Mouse (Mus musculus) testis, adult 2 months (tissue): ENCODE data around the gene Hmga2.
"Not testable (repeated sequence)": the region's sequence is repeated elsewhere in the genome, so short reads cannot be mapped to it uniquely, and the experiment has no call there.

Experiments
- CTCF ChIP-seq: fragments of 200-500 bp; IDR thresholded peaks from 2 replicates; pipeline ENCODE4 v1.5.1; 2012; ENCODE audit warnings: low read depth, mild to moderate bottlenecking, inconsistent platforms, low read length, moderate library complexity; ENCODE audit not compliant: control insufficient read depth, insufficient read depth, insufficient replicate concordance
- POLR2A ChIP-seq: fragments of 200-500 bp; IDR thresholded peaks from 2 replicates; pipeline ENCODE4 v1.6.1; 2012; ENCODE audit warnings: low read depth, mild to moderate bottlenecking, inconsistent platforms, low read length, moderate library complexity; ENCODE audit not compliant: control insufficient read depth

DNA sequence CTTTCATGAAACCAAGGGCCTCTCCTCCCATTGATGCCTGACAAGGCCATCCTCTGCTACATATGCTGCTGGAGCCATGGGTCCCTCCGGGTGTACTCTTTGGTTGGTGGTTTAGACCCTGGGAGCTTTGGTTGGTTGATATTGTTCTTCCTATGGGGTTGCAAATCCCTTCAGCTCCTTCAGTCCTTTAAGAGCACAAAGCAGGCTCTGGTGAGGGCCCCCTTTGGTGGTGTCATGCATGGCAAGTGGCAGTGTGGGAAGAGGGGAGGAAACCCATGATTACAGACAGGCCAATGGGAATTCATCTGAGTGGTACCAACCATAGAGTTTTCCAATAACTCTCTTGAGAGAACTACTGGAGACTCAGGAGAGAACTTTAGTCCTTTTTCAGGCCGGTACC lies 136.4 kb downstream of the Hmga2 start:
- not testable (repeated sequence) for TF ChIP-seq POLR2A, CTCF
